Mouse (Mus musculus) liver, embryonic 16.5 days (tissue): ENCODE results near the gene Atp5d. TPM values are rescaled to one million over a fixed set of nuclear protein-coding genes. Genes with fewer than 3 reads are reported as not detected.

Experiments used
- ATAC-seq: fragments of 200-750 bp; cut with Nextera tagmentation; 2 replicates; pipeline ENCODE4 v1.8.0; 2017; ENCODE audit warnings: low read depth, mild to moderate bottlenecking, moderate number of reproducible peaks, moderate library complexity
- H3K27ac ChIP-seq: fragments of 300-500 bp; sonication (generic); 2 replicates; pipeline ENCODE4 v1.5.1; 2014; ENCODE audit warnings: mild to moderate bottlenecking, low read length
- H3K27me3 ChIP-seq: fragments of 300-500 bp; sonication (generic); 2 replicates; pipeline ENCODE4 v1.6.1; 2014; ENCODE audit warnings: low read depth, low read length, mixed read lengths; ENCODE audit not compliant: control insufficient read depth, insufficient read depth
- H3K36me3 ChIP-seq: fragments of 300-500 bp; sonication (generic); 2 replicates; pipeline ENCODE4 v1.6.1; 2014; ENCODE audit warnings: mild to moderate bottlenecking; ENCODE audit not compliant: control insufficient read depth, insufficient read depth
- H3K4me1 ChIP-seq: fragments of 300-500 bp; sonication (generic); 2 replicates; pipeline ENCODE4 v1.6.1; 2014; ENCODE audit warnings: low read depth, low read length, mixed read lengths; ENCODE audit not compliant: control insufficient read depth
- H3K4me2 ChIP-seq: fragments of 300-500 bp; sonication (generic); 2 replicates; pipeline ENCODE4 v1.6.1; 2014; ENCODE audit warnings: low read depth, low read length, mixed read lengths
- H3K4me3 ChIP-seq: fragments of 300-500 bp; sonication (generic); 2 replicates; pipeline ENCODE4 v1.5.1; 2014; ENCODE audit warnings: low read depth, mild to moderate bottlenecking, low read length
- H3K9ac ChIP-seq: fragments of 300-500 bp; sonication (generic); 2 replicates; pipeline ENCODE4 v1.6.1; 2014; ENCODE audit warnings: low read depth, low read length
- H3K9me3 ChIP-seq: fragments of 300-500 bp; sonication (generic); replicated peaks from 2 replicates; pipeline ENCODE4 v1.6.1; 2016; ENCODE audit warnings: low read length; ENCODE audit not compliant: control insufficient read depth
- WGBS: fragments of 180-500 bp; shearing (Covaris S2); extraction: QIAGEN DNeasy Blood & Tissue Kit; methylation state at CpG from one replicate; pipeline ENCODE4 v1.1.7; 2014; ENCODE audit not compliant: insufficient replicate concordance; 5-methylcytosine and 5-hydroxymethylcytosine counted together
- polyA plus RNA-seq: library from polyadenylated mRNA; unstranded; fragments of >200 nt; fragmentation: Nextera tagmentation; extraction: Ambion mirVana; gene quantifications from 2 replicates; pipeline ENCODE4 v1.2.1, GENCODE M21; 2015

Gene Atp5d
- polyA plus RNA-seq, 1 experiment from 2014 or later, result 309 TPM

GRCm38 (mm10) chr10:80121639-80122038 lies 16.8 kb upstream of the Atp5d start:
- no peak overlapping the region for H3K27ac ChIP-seq
- H3K9ac ChIP-seq, result no peak overlapping the region
- peaks cover 87% of the 10 kb centered on the region for H3K4me1 ChIP-seq
- H3K36me3 ChIP-seq, result peaks cover 60% of the 10 kb centered on the region
- 50% methylated on average over 2 of the region's 2 CpGs for WGBS
- no peak for ATAC-seq
- H3K4me3 ChIP-seq, result no peak overlapping the region
- H3K27me3 ChIP-seq, result no peaks in the 10 kb centered on the region
- H3K9me3 ChIP-seq, result no peaks in the 10 kb centered on the region
- H3K4me2 ChIP-seq, result no peak overlapping the region

- Histone ChIP-seq H3K9ac (peak overlapping the region; percentile 34), H3K4me2 (peak overlapping the region; percentile 57), H3K9me3 (no peaks in the 10 kb centered on the region), H3K27ac (peak overlapping the region; percentile 88), H3K36me3 (peaks cover 75% of the 10 kb centered on the region), H3K4me1 (peaks cover 76% of the 10 kb centered on the region), H3K27me3 (no peaks in the 10 kb centered on the region), H3K4me3 (peak overlapping the region; percentile 35)
- peak; percentile 89 for ATAC-seq
- WGBS, result 48% methylated on average over 9 of the region's 9 CpGs
Observed at GRCm38 (mm10) chr10:80123932-80124562, 14.4 kb upstream of the Atp5d start.

- no peak for ATAC-seq
- H3K27ac ChIP-seq, result no peak overlapping the region
Observed at GRCm38 (mm10) chr10:80127920-80128319, 10.5 kb upstream of the Atp5d start.

GRCm38 (mm10) chr10:80129846-80130245 lies 8.6 kb upstream of the Atp5d start:
- no peak for ATAC-seq
- peaks cover under 1% of the 10 kb centered on the region for H3K27me3 ChIP-seq
- WGBS, result 89% methylated on average over 9 of the region's 9 CpGs
- no peaks in the 10 kb centered on the region for H3K9me3 ChIP-seq
- H3K36me3 ChIP-seq, result peaks cover 62% of the 10 kb centered on the region
- H3K27ac ChIP-seq, result no peak overlapping the region
- H3K9ac ChIP-seq, result no peak overlapping the region
- H3K4me3 ChIP-seq, result no peak overlapping the region
- no peak overlapping the region for H3K4me2 ChIP-seq
- peaks cover 35% of the 10 kb centered on the region for H3K4me1 ChIP-seq

More at GRCm38 (mm10) chr10:80127920-80128319, 10.5 kb upstream of the Atp5d start:
- Histone ChIP-seq H3K36me3 (peaks cover 70% of the 10 kb centered on the region), H3K27me3 (no peaks in the 10 kb centered on the region), H3K4me1 (peaks cover 54% of the 10 kb centered on the region), H3K9ac (no peak overlapping the region), H3K9me3 (no peaks in the 10 kb centered on the region), H3K4me2 (no peak overlapping the region), H3K4me3 (no peak overlapping the region)
- WGBS, result 94% methylated on average over 8 of the region's 8 CpGs

GRCm38 (mm10) chr10:80130403-80131031 lies 7.9 kb upstream of the Atp5d start:
- Histone ChIP-seq H3K27ac (peak overlapping the region; percentile 50; the same call in 1 of the 2 replicates), H3K4me1 (peaks cover 28% of the 10 kb centered on the region), H3K36me3 (peaks cover 55% of the 10 kb centered on the region)

GRCm38 (mm10) chr10:80131316-80131951 lies 7.0 kb upstream of the Atp5d start:
- Histone ChIP-seq H3K4me3 (no peak overlapping the region), H3K27ac (no peak overlapping the region), H3K4me1 (peaks cover 19% of the 10 kb centered on the region), H3K27me3 (peaks cover 15% of the 10 kb centered on the region), H3K36me3 (peaks cover 46% of the 10 kb centered on the region), H3K4me2 (0 out of 2 replicates have a peak overlapping the region, but pooled peaks have one; percentile 13), H3K9ac (no peak overlapping the region), H3K9me3 (no peaks in the 10 kb centered on the region)
- ATAC-seq, result no peak
- 33% methylated on average over 55 of the region's 55 CpGs for WGBS

More at GRCm38 (mm10) chr10:80130403-80131031, 7.9 kb upstream of the Atp5d start:
- Histone ChIP-seq H3K27me3 (peaks cover 5% of the 10 kb centered on the region), H3K9me3 (no peaks in the 10 kb centered on the region), H3K4me2 (no peak overlapping the region), H3K4me3 (no peak overlapping the region), H3K9ac (no peak overlapping the region)
- WGBS, result 78% methylated on average over 18 of the region's 18 CpGs
- peak; percentile 38 for ATAC-seq

- Histone ChIP-seq H3K27me3 (peaks cover 20% of the 10 kb centered on the region), H3K4me1 (peaks cover 18% of the 10 kb centered on the region), H3K9ac (no peak overlapping the region), H3K4me3 (no peak overlapping the region), H3K27ac (no peak overlapping the region), H3K9me3 (no peaks in the 10 kb centered on the region), H3K36me3 (peaks cover 41% of the 10 kb centered on the region), H3K4me2 (no peak overlapping the region)
- WGBS, result 59% methylated on average over 27 of the region's 27 CpGs
- no peak for ATAC-seq
Observed at GRCm38 (mm10) chr10:80131952-80132350, 6.5 kb upstream of the Atp5d start.

- Histone ChIP-seq H3K4me2 (no peak overlapping the region), H3K27me3 (peaks cover 34% of the 10 kb centered on the region), H3K4me3 (no peak overlapping the region), H3K27ac (no peak overlapping the region), H3K9me3 (no peaks in the 10 kb centered on the region), H3K4me1 (peaks cover 28% of the 10 kb centered on the region), H3K36me3 (peaks cover 27% of the 10 kb centered on the region), H3K9ac (no peak overlapping the region)
- ATAC-seq, result no peak
- 59% methylated on average over 8 of the region's 8 CpGs for WGBS
Observed at GRCm38 (mm10) chr10:80133226-80133849, 5.1 kb upstream of the Atp5d start.
